10 mouse cellular contexts compared by ENCODE assay signal in genomic region chr16:22389146-22389911, GRCm38 (mm10). TPM values are rescaled to one million over a fixed set of nuclear protein-coding genes. Genes with fewer than 3 reads are reported as not detected.
DNase-seq lines count a peak whose midpoint lies in the region; ATAC-seq and TF ChIP-seq lines count a peak whose summit lies in the region.
"Had no signal": no experiment of that assay in that cellular context is flagged by ENCODE, and none has a peak within 500 bp of the region (broad histone marks: within the 10 kb centered on the region; RNA-seq: fewer than 3 reads in every experiment).

No protein-coding gene starts in this region.

- intact Hi-C loops in left cerebral cortex, postnatal 10 days (cut with DNase I): no loop called here

- no peaks in the 10 kb centered on the region for H3K36me3 ChIP-seq in hindbrain, postnatal 0 days (ENCODE audit: insufficient read depth, low read length)

- DNase-seq in left cerebral cortex, adult 11 months (ENCODE audit: low spot score): peak; percentile 38
- DNase-seq in left cerebral cortex, postnatal 10 days (ENCODE audit: extremely low spot score in 1 of 2, low spot score in 2 of 2): no peak
- peak; percentile 88 for DNase-seq in Muller cell, postnatal 12 days (ENCODE audit: inconsistent ontology term)
- DNase-seq in brain, embryonic 18.5 days (ENCODE audit: low read depth, low spot score): peak; percentile 60
- DNase-seq in hindbrain, postnatal 0 days (ENCODE audit: low spot score): peak; percentile 41
- DNase-seq in spleen, postnatal 4 days (ENCODE audit: low spot score in 2 of 2): no peak
- no peak for DNase-seq in heart, adult 9 months (ENCODE audit: low spot score in 2 of 2)
- no peak for DNase-seq in layer of hippocampus, postnatal 25 days (ENCODE audit: extremely low spot score in 1 of 2, low spot score in 1 of 2)
- DNase-seq: cerebellum, adult 11 months; spleen, adult 18-20 months had no signal

- H3K4me1 ChIP-seq in hindbrain, postnatal 0 days (ENCODE audit: insufficient read depth, low read length): no peaks in the 10 kb centered on the region

- no peak overlapping the region for H3K9ac ChIP-seq in hindbrain, postnatal 0 days (replicated peaks; ENCODE audit: low read length)

- no peak for TF ChIP-seq CTCF in hindbrain, postnatal 0 days (IDR thresholded peaks at IDR 0.05; ENCODE audit: low read depth)

- H3K4me3 ChIP-seq in hindbrain, postnatal 0 days (ENCODE audit: low read length): no peak overlapping the region

- H3K27me3 ChIP-seq in hindbrain, postnatal 0 days (ENCODE audit: insufficient read depth, low read length): no peaks in the 10 kb centered on the region

- H3K9me3 ChIP-seq in hindbrain, postnatal 0 days (ENCODE audit: low read length): no peaks in the 10 kb centered on the region

- 46% methylated on average over 13 of the region's 13 CpGs for WGBS in hindbrain, postnatal 0 days

- no peak overlapping the region for H3K4me2 ChIP-seq in hindbrain, postnatal 0 days (ENCODE audit: low read depth, low read length)

- ATAC-seq in hindbrain, postnatal 0 days: peak; percentile 81

- H3K27ac ChIP-seq in hindbrain, postnatal 0 days: 0 out of 2 replicates have a peak overlapping the region, but pooled peaks have one; percentile 11

RNA-seq across cellular contexts. Expression of gene Etv5, which starts 50.2 kb away (rescaled TPM):
- total RNA-seq in left cerebral cortex, postnatal 10 days (2021): 10 to 100 TPM; 39.1 to 39.3 TPM
- total RNA-seq in hindbrain, postnatal 0 days (2014; rRNA removed): 57.6 and 66.8 TPM in 2 replicates
- 34.1 and 34.6 TPM in 2 replicates for polyA plus RNA-seq in hindbrain, postnatal 0 days (2015; fragmentation: Nextera tagmentation; extraction: Ambion mirVana)
- 10 to 100 TPM; 51.4 to 56.1 TPM for total RNA-seq in layer of hippocampus, postnatal 25 days (2021)

Comparison
In these comparisons a context has a peak if more than half of its experiments do, and no peak if none do; other contexts are left out.
1. DNase-seq: peak in left cerebral cortex, adult 11 months (single experiment), Muller cell, postnatal 12 days (single experiment), brain, embryonic 18.5 days (single experiment) and hindbrain, postnatal 0 days (single experiment); none in left cerebral cortex, postnatal 10 days (0 of 2), spleen, postnatal 4 days (0 of 2), heart, adult 9 months (0 of 2) and layer of hippocampus, postnatal 25 days (0 of 2).